8 mouse cellular contexts compared by ENCODE assay signal in genomic region chr8:120598579-120598978, GRCm38 (mm10). TPM values are rescaled to one million over a fixed set of nuclear protein-coding genes. Genes with fewer than 3 reads are reported as not detected.
A peak's percentile ranks its signal among the peaks of the same experiment; 100 is the strongest.
DNase-seq lines count a peak whose midpoint lies in the region; ATAC-seq and TF ChIP-seq lines count a peak whose summit lies in the region.

No protein-coding gene starts in this region.

- H3K36me3 ChIP-seq in lung, embryonic 15.5 days, result no peaks in the 10 kb centered on the region
- no peaks in the 10 kb centered on the region for H3K36me3 ChIP-seq in heart, embryonic 15.5 days

- peak overlapping the region; percentile 18; the same call in 1 of the 2 replicates for H3K9ac ChIP-seq in lung, embryonic 15.5 days
- no peak overlapping the region for H3K9ac ChIP-seq in heart, embryonic 15.5 days

- no peak for TF ChIP-seq POLR2A in lung, adult 2 months (IDR thresholded peaks at IDR 0.05; ENCODE audit: borderline replicate concordance, extremely low read depth, low read depth, low read length)

- H3K27me3 ChIP-seq in lung, embryonic 15.5 days, result no peaks in the 10 kb centered on the region
- no peaks in the 10 kb centered on the region for H3K27me3 ChIP-seq in heart, embryonic 15.5 days

- peak overlapping the region; percentile 57 for H3K4me2 ChIP-seq in lung, embryonic 15.5 days
- peak overlapping the region; percentile 36 for H3K4me2 ChIP-seq in heart, embryonic 15.5 days

- WGBS in lung, embryonic 15.5 days, result 11% methylated on average over 24 of the region's 24 CpGs
- WGBS in lung, adult 2 months, result 38% methylated on average over 24 of the region's 24 CpGs
- 36% methylated on average over 24 of the region's 24 CpGs for WGBS in heart, embryonic 15.5 days

- H3K27ac ChIP-seq in lung, embryonic 15.5 days, result no peak overlapping the region
- no peak overlapping the region for H3K27ac ChIP-seq in heart, embryonic 15.5 days
- no peak overlapping the region for H3K27ac ChIP-seq in left cerebral cortex, adult 2 months

- peaks cover 8% of the 10 kb centered on the region for H3K4me1 ChIP-seq in lung, embryonic 15.5 days
- no peaks in the 10 kb centered on the region for H3K4me1 ChIP-seq in lung, adult 2 months (ENCODE audit: control insufficient read depth, insufficient read depth, low read length)
- H3K4me1 ChIP-seq in heart, embryonic 15.5 days (replicated peaks), result peaks cover 5% of the 10 kb centered on the region; the same call in 1 of the 2 replicates

- DNase-seq in lung, adult 2 months, result no peak
- peak; percentile 47 for DNase-seq in embryo, embryonic 10.5 days (ENCODE audit: low spot score)
- DNase-seq in left cerebral cortex, adult 2 months (ENCODE audit: extremely low spot score in 1 of 2, low spot score in 2 of 2), result peak; percentile 80 to 82
- DNase-seq in right cerebral cortex, postnatal 25 days, result peak; percentile 85
- DNase-seq in urinary bladder, postnatal 25 days (ENCODE audit: low spot score), result no peak

- intact Hi-C loops in left cerebral cortex, adult 2 months (cut with DNase I), result loop anchor here (1.0 to 5.0 kb wide), 6 partner anchors 62 to 420 kb away; no protein-coding TSS in a partner anchor

- no peak for TF ChIP-seq CTCF in lung, adult 2 months (IDR thresholded peaks at IDR 0.05; ENCODE audit: insufficient read depth, low read length)
- no peak for TF ChIP-seq CTCF in left cerebral cortex, adult 2 months (IDR thresholded peaks at IDR 0.05)

- ATAC-seq in lung, embryonic 15.5 days (ENCODE audit: borderline replicate concordance, extremely low read depth, low FRiP score, low TSS enrichment), result peak; percentile 24; the same call in 1 of the 2 replicates
- no peak for ATAC-seq in heart, embryonic 15.5 days (replicated peaks; ENCODE audit: insufficient number of reproducible peaks, insufficient read depth, low FRiP score, low read depth)
- no peak for ATAC-seq in inflammation-experienced regulatory T-cells, adult 6 months

- peak overlapping the region; percentile 16; the same call in 1 of the 2 replicates for H3K4me3 ChIP-seq in lung, embryonic 15.5 days
- no peak overlapping the region for H3K4me3 ChIP-seq in lung, adult 2 months (replicated peaks; ENCODE audit: extremely low read depth, low read depth, low read length)
- no peak overlapping the region for H3K4me3 ChIP-seq in heart, embryonic 15.5 days
- H3K4me3 ChIP-seq in left cerebral cortex, adult 2 months, result no peak overlapping the region

- H3K9me3 ChIP-seq in lung, embryonic 15.5 days, result no peaks in the 10 kb centered on the region
- H3K9me3 ChIP-seq in heart, embryonic 15.5 days (replicated peaks), result no peaks in the 10 kb centered on the region

RNA-seq across cellular contexts. Expression of gene Gins2, which starts 9.5 kb away (rescaled TPM):
- 117 and 124 TPM in 2 replicates for polyA plus RNA-seq in lung, embryonic 15.5 days (2015; fragmentation: Nextera tagmentation; extraction: Ambion mirVana)
- polyA plus RNA-seq in lung, adult 2 months (2012; rRNA removed), result 4.4 and 4.5 TPM in 2 replicates
- polyA plus RNA-seq in heart, embryonic 15.5 days (2015; fragmentation: Nextera tagmentation; extraction: Ambion mirVana), result 43.9 and 56.2 TPM in 2 replicates
- 1 to 10 TPM; 1.0 to 2.9 TPM for total RNA-seq in left cerebral cortex, adult 2 months (2021)
- polyA plus RNA-seq in inflammation-experienced regulatory T-cells, adult 6 months (2017; shearing (Covaris generic)), result 10 to 100 TPM in 2 of 3 experiments, 1 to 10 TPM in 1; 9.6 to 54.3 (median 13.6) TPM

RNA-seq across cellular contexts. Expression of gene 1190005I06Rik, which starts 48.9 kb away (rescaled TPM):
- 5.1 and 5.8 TPM in 2 replicates for polyA plus RNA-seq in lung, embryonic 15.5 days (2015; fragmentation: Nextera tagmentation; extraction: Ambion mirVana)
- 2.4 and 6.2 TPM in 2 replicates for polyA plus RNA-seq in lung, adult 2 months (2012; rRNA removed)
- 3.0 and 4.4 TPM in 2 replicates for polyA plus RNA-seq in heart, embryonic 15.5 days (2015; fragmentation: Nextera tagmentation; extraction: Ambion mirVana)
- total RNA-seq in left cerebral cortex, adult 2 months (2021), result 10 to 100 TPM; 11.3 to 11.5 TPM
- polyA plus RNA-seq in inflammation-experienced regulatory T-cells, adult 6 months (2017; shearing (Covaris generic)), result 1 to 10 TPM in 1 of 3 experiments, not detected in 2; 1.6 TPM

Comparison
In these comparisons a context has a peak if more than half of its experiments do, and no peak if none do; other contexts are left out.
1. DNase-seq: peak in embryo, embryonic 10.5 days (single experiment), left cerebral cortex, adult 2 months (2 of 2) and right cerebral cortex, postnatal 25 days (single experiment); none in lung, adult 2 months (single experiment) and urinary bladder, postnatal 25 days (single experiment).